Mouse (Mus musculus): ENCODE results near the gene Nrxn1.

GRCm38 (mm10) chr17:90362169-90362568, 730.7 kb downstream of the Nrxn1 start:
- TF ChIP-seq CTCF (IDR thresholded peaks at IDR 0.05; ENCODE audit: low read depth, low read length) (no peak), POLR2AphosphoS5 (IDR thresholded peaks at IDR 0.05; ENCODE audit: insufficient replicate concordance, low read depth, low read length) (no peak), GATA1 (IDR thresholded peaks at IDR 0.05; ENCODE audit: borderline replicate concordance, low read length) (no peak), TAL1 (conservative IDR thresholded peaks at IDR 0.05; ENCODE audit: low read depth, low read length) (no peak)

All from G1E (cell line).